Mouse (Mus musculus) forebrain, embryonic 14.5 days (tissue): ENCODE data around the gene Mboat2. TPM values are rescaled to one million over a fixed set of nuclear protein-coding genes. Genes with fewer than 3 reads are reported as not detected.

ENCODE experiments used
- ATAC-seq: fragments of 200-750 bp; cut with Nextera tagmentation; 2 replicates; pipeline ENCODE4 v1.8.0; 2017; ENCODE audit warnings: mild to moderate bottlenecking, moderate library complexity
- DNase-seq: peaks from one replicate; pipeline ENCODE4 v3.0.0-alpha.2; 2015; ENCODE audit warnings: low spot score
- H3K27ac ChIP-seq: fragments of 300-500 bp; sonication (generic); 2 replicates; pipeline ENCODE4 v1.5.1; 2014; ENCODE audit warnings: low read depth, mild to moderate bottlenecking, control low read depth, low read length, moderate library complexity
- H3K27me3 ChIP-seq: fragments of 300-500 bp; sonication (generic); replicated peaks from 2 replicates; pipeline ENCODE4 v1.6.1; 2014; ENCODE audit warnings: low read length, control low read depth, mixed read lengths; ENCODE audit not compliant: control insufficient read depth, insufficient read depth
- H3K36me3 ChIP-seq: fragments of 300-500 bp; sonication (generic); 2 replicates; pipeline ENCODE4 v1.6.1; 2014; ENCODE audit warnings: low read length, control low read depth; ENCODE audit not compliant: control insufficient read depth, insufficient read depth
- H3K4me1 ChIP-seq: fragments of 300-500 bp; sonication (generic); 2 replicates; pipeline ENCODE4 v1.6.1; 2014; ENCODE audit warnings: antibody characterized with exemption, low read length, control low read depth; ENCODE audit not compliant: control insufficient read depth, insufficient read depth
- H3K4me2 ChIP-seq: fragments of 300-500 bp; sonication (generic); 2 replicates; pipeline ENCODE4 v1.6.1; 2014; ENCODE audit warnings: mild to moderate bottlenecking, control low read depth, low read length
- H3K4me3 ChIP-seq: fragments of 300-500 bp; sonication (generic); 2 replicates; pipeline ENCODE4 v1.5.1; 2014; ENCODE audit warnings: low read depth, low read length, control low read depth
- H3K9ac ChIP-seq: fragments of 300-500 bp; sonication (generic); 2 replicates; pipeline ENCODE4 v1.6.1; 2014; ENCODE audit warnings: mild to moderate bottlenecking, low read length, control low read depth, moderate library complexity
- H3K9me3 ChIP-seq: fragments of 300-500 bp; sonication (generic); replicated peaks from 2 replicates; pipeline ENCODE4 v1.6.1; 2016; ENCODE audit warnings: low read length, control low read depth, mixed read lengths; ENCODE audit not compliant: control insufficient read depth
- WGBS: fragments of 180-500 bp; shearing (Covaris S2); extraction: QIAGEN DNeasy Blood & Tissue Kit; methylation state at CpG from one replicate; pipeline ENCODE4 v1.1.7; 2014; 5-methylcytosine and 5-hydroxymethylcytosine counted together
- polyA plus RNA-seq: library from polyadenylated mRNA; unstranded; fragments of >200 nt; fragmentation: Nextera tagmentation; extraction: Ambion mirVana; gene quantifications from 2 replicates; pipeline ENCODE4 v1.2.1, GENCODE M21; 2014

Gene Mboat2
- polyA plus RNA-seq, 1 experiment from 2014 or later = 68.4 TPM

DNA sequence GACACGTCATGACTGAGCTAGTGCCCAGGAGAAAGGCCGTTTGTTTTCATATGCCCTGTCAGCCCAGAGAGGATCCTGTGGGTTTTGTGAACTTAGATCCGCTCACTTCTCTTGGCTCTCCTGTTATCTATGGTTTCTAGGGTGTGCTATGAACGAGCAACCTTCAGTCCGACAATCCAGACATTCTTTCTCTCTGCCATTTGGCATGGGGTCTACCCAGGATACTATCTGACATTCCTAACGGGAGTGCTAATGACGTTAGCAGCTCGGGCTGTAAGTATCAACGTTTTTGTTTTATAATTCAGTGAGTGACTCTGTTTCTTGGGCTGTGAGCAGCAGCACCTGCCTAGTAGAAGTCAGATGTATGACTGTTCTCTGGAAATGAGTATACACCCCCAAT, 124.5 kb downstream of the Mboat2 start:
- Histone ChIP-seq H3K4me1 (no peaks in the 10 kb centered on the region), H3K9ac (no peak overlapping the region), H3K4me2 (no peak overlapping the region), H3K9me3 (no peaks in the 10 kb centered on the region), H3K27me3 (no peaks in the 10 kb centered on the region), H3K36me3 (peaks cover 46% of the 10 kb centered on the region), H3K4me3 (no peak overlapping the region), H3K27ac (no peak overlapping the region)
- DNase-seq (no peak), ATAC-seq (no peak)
- WGBS = 81% methylated on average over 9 of the region's 9 CpGs

DNA sequence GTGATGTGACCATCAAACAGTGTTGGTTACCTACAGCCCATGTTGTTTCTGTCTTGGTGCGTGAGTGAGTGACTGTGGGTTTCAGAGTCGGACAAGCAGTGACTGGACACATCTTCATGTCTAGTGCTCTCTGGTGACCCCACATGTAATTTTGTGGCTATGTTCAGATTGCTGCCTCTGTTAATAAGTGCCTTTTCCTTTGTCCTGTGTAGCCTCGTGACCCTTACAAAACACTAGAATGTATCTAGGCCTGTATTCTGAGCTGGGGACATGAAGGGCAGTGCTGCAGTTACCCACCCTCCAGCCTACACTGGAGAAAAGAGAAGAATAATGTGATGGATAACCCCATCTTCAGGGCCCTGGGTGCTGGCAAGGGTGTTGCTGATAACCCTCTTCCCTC, 127.8 kb downstream of the Mboat2 start:
- H3K4me3 ChIP-seq = no peak overlapping the region
- no peaks in the 10 kb centered on the region for H3K27me3 ChIP-seq
- H3K4me2 ChIP-seq = no peak overlapping the region
- ATAC-seq (no peak), DNase-seq (no peak)
- no peak overlapping the region for H3K27ac ChIP-seq
- no peaks in the 10 kb centered on the region for H3K4me1 ChIP-seq
- H3K9ac ChIP-seq = no peak overlapping the region
- no peaks in the 10 kb centered on the region for H3K9me3 ChIP-seq
- H3K36me3 ChIP-seq = peaks cover 34% of the 10 kb centered on the region
- 94% methylated on average over 3 of the region's 3 CpGs for WGBS

DNA sequence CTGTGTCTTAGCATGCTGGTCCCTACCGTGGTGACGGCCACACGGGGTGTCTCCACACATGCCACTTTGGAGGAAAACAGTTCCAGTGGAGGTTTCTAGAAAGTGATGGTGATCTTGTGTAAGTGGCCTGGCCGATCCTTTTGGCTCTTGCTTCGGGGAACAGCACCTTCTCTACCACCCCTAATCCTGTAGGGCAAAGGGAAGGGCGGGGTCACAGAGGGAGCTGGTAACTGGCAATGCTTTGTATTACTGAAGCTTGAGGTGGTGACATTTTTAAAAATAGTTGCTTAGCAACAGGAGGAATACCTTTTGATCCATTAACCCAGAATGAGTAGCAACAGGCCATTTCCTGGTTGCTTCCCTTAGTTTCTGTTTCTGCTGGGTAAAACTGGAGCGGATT, 131.1 kb downstream of the Mboat2 start:
- H3K4me3 ChIP-seq = no peak overlapping the region
- 88% methylated on average over 7 of the region's 7 CpGs for WGBS
- H3K27me3 ChIP-seq = no peaks in the 10 kb centered on the region
- H3K9me3 ChIP-seq = no peaks in the 10 kb centered on the region
- DNase-seq (no peak), ATAC-seq (no peak)
- H3K9ac ChIP-seq = no peak overlapping the region
- H3K4me1 ChIP-seq = no peaks in the 10 kb centered on the region
- no peak overlapping the region for H3K27ac ChIP-seq
- H3K36me3 ChIP-seq = peaks cover 20% of the 10 kb centered on the region
- no peak overlapping the region for H3K4me2 ChIP-seq

DNA sequence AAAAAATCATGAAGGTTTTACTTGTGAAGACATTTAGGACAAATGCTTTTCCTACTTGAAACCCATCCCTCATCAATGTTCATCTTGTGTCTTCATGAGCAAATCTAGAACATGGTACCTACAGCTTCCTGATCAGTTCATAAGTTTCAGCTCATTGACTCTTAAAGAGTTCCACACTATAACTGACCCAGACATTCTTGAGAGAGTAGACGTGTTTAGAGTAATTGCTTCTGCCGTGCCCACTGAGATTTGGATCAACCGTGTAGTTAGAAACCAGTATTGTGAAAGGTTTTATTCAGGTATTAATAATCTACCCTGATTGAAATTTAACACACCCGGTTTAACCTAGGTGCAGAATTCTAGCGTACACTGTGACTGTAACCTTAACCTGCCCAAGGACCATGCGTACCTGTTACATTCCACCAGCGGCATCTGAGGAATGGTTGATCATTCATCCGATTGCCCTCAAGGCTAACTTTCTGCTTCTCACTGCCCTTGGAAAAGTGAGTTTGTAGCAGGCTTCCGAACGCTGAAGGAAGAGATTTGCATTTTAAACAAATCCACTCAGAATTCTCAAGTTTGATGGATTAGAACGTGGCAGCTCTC, 131.8 kb downstream of the Mboat2 start:
- DNase-seq = no peak
- no peak overlapping the region for H3K9ac ChIP-seq
- no peak overlapping the region for H3K4me3 ChIP-seq
- WGBS = 84% methylated on average over 11 of the region's 11 CpGs
- no peak overlapping the region for H3K27ac ChIP-seq
- no peak for ATAC-seq
- H3K36me3 ChIP-seq = peaks cover 15% of the 10 kb centered on the region
- no peaks in the 10 kb centered on the region for H3K4me1 ChIP-seq
- H3K9me3 ChIP-seq = no peaks in the 10 kb centered on the region
- H3K4me2 ChIP-seq = no peak overlapping the region
- no peaks in the 10 kb centered on the region for H3K27me3 ChIP-seq

DNA sequence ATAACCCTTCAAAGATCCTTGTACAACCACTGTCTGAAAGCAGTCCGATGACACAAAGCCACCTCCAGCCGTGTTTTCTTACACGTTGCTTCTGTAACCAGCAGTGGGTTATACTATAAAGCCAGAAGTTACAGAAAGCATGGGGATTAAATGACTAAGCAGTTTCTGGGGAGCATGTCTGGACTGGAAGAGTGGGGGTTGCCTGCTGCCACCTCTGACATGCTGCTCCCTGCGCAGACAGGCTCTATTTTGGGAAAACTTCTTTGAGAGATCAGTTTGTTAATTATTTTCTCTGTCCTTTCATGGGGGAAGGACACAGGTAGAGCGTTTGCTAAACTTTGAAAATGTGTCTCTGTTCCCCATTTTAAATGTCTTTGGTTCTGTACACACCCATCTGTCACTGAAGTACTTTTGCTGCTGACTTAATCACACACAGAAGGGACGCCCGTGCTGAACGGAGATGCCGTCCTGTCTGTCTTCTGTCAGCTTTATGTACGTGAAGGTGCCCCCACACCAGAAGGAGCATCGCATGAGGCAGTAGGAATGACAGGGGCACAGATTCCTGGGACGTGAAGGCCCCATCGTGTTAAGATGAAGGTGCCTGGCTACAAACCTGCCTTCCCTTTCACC, 132.8 kb downstream of the Mboat2 start:
- DNase-seq (peak; percentile 39), ATAC-seq (no peak)
- Histone ChIP-seq H3K4me1 (no peaks in the 10 kb centered on the region), H3K9ac (no peak overlapping the region), H3K27ac (no peak overlapping the region), H3K9me3 (no peaks in the 10 kb centered on the region), H3K27me3 (no peaks in the 10 kb centered on the region), H3K36me3 (peaks cover 13% of the 10 kb centered on the region), H3K4me2 (no peak overlapping the region), H3K4me3 (no peak overlapping the region)
- 63% methylated on average over 13 of the region's 13 CpGs for WGBS

DNA sequence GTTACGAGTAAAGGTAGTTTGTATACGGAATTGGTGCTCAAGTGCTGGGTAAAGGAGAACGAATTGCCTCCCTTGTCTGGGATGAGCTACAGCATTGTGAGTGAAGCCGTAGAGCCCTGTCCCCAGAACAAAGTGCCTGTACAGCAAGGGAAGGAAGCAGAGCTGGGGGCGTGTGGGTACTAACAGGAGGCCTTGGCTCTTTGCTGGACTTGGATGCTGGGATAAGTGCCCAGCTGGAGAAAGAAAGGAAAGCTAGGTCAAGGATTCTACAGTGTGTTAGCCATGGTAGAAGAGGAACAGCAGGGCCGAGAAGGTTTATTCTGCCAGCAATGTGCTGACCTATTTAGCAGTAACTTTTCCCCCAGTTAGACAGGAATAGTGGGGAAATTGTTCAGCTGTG, 134.7 kb downstream of the Mboat2 start:
- peaks cover 4% of the 10 kb centered on the region; the same call in 1 of the 2 replicates for H3K36me3 ChIP-seq
- no peaks in the 10 kb centered on the region for H3K9me3 ChIP-seq
- no peaks in the 10 kb centered on the region for H3K4me1 ChIP-seq
- no peak overlapping the region for H3K27ac ChIP-seq
- no peak for ATAC-seq
- no peak for DNase-seq
- 94% methylated on average over 6 of the region's 6 CpGs for WGBS
- H3K4me3 ChIP-seq = no peak overlapping the region
- H3K27me3 ChIP-seq = no peaks in the 10 kb centered on the region
- no peak overlapping the region for H3K9ac ChIP-seq
- H3K4me2 ChIP-seq = no peak overlapping the region

DNA sequence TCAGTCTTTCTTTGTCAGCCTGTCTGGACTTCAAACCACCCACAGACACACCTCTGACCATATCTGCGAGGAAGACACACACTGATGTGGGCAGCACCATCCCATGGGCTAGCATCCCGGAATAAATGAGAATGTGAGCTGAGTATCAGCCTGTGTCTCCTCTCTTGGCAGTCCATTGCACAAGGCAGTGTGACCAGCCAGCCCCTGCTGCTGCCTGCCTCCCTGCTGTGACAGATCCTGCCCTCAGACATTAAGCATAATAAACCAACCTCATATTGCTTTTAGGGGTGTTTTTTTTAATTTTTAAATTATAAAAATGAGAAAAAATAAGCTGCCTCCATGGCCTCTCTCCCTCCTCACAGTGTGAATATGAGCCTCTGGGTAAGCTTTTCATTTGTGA, 135.4 kb downstream of the Mboat2 start:
- H3K27me3 ChIP-seq = no peaks in the 10 kb centered on the region
- WGBS = 88% methylated on average over 2 of the region's 2 CpGs
- no peak for ATAC-seq
- DNase-seq = no peak
- H3K9me3 ChIP-seq = no peaks in the 10 kb centered on the region
- H3K36me3 ChIP-seq = no peaks in the 10 kb centered on the region
- no peak overlapping the region for H3K4me3 ChIP-seq
- no peak overlapping the region for H3K9ac ChIP-seq
- no peak overlapping the region for H3K4me2 ChIP-seq
- no peaks in the 10 kb centered on the region for H3K4me1 ChIP-seq
- no peak overlapping the region for H3K27ac ChIP-seq

DNA sequence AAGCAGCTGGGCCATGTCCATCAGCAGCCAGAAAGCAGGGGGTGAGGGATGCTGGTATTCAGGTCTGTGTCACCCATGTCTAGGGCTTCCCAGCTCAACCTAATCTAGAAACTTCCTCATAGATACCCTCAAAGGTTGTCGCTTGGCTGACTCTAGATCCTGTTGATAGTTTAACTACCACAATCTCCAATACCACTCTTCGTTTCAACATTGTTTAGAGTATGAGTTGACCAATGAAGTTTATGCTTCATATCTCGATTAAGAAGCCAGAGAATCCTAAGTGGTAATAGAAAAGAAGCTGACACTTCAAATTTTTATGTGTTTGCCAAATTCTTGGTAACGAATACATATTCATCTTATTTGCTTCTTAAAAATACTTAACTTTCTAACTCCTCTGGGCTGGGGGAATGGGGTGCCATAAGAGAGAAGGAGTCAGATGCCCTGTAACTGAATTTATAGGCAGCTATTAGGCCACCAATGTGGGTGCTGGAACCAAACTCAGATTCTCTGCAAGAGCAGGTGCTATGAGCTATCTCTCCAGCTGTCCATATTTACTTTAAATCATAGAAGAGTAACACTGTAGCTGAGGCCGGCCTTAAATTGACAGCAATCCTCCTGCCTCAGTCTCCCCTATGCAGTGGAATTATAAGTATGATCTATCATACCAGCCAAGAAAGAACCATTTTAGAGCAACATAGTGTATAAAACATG, 141.0 kb downstream of the Mboat2 start:
- ATAC-seq (no peak), DNase-seq (no peak)
- no peak overlapping the region for H3K4me2 ChIP-seq

More for the DNA sequence above, 141.0 kb downstream of the Mboat2 start:
- no peaks in the 10 kb centered on the region for H3K9me3 ChIP-seq
- 87% methylated on average over 5 of the region's 5 CpGs for WGBS
- H3K36me3 ChIP-seq = no peaks in the 10 kb centered on the region
- no peak overlapping the region for H3K9ac ChIP-seq
- H3K27me3 ChIP-seq = 0 out of 2 replicates have a peak, but pooled peaks cover 2% of the 10 kb centered on the region
- 0 out of 2 replicates have a peak, but pooled peaks cover 2% of the 10 kb centered on the region for H3K4me1 ChIP-seq
- no peak overlapping the region for H3K27ac ChIP-seq
- no peak overlapping the region for H3K4me3 ChIP-seq
